Mouse (Mus musculus): ENCODE measurements around the gene Aptx. TPM values are rescaled to one million over a fixed set of nuclear protein-coding genes. Genes with fewer than 3 reads are reported as not detected.

Gene Aptx
- total and polyA plus RNA-seq, 2 experiments from 2014 or later, result 13.2 to 38.3 TPM

GRCm38 (mm10) chr4:40677132-40677531 lies 25.9 kb downstream of the Aptx start:
- no peak overlapping the region for H3K4me2 ChIP-seq (ENCODE audit: low read depth, low read length)
- ATAC-seq, result peak; percentile 71
- no peaks in the 10 kb centered on the region for H3K27me3 ChIP-seq (ENCODE audit: insufficient read depth, low read length)
- H3K27ac ChIP-seq, result no peak overlapping the region
- peak; percentile 64 for TF ChIP-seq CTCF (IDR thresholded peaks at IDR 0.05; ENCODE audit: low read depth)
- 40% methylated on average over 5 of the region's 5 CpGs for WGBS
- H3K9ac ChIP-seq (replicated peaks; ENCODE audit: low read length), result no peak overlapping the region; the same call in 1 of the 2 replicates
- DNase-seq (ENCODE audit: low spot score), result peak; percentile 57
- H3K9me3 ChIP-seq (ENCODE audit: low read length), result no peaks in the 10 kb centered on the region
- H3K4me1 ChIP-seq (ENCODE audit: insufficient read depth, low read length), result no peaks in the 10 kb centered on the region
- H3K4me3 ChIP-seq (ENCODE audit: low read length), result no peak overlapping the region
- H3K36me3 ChIP-seq (ENCODE audit: insufficient read depth, low read length), result no peaks in the 10 kb centered on the region

GRCm38 (mm10) chr4:40676338-40676737 lies 26.7 kb downstream of the Aptx start:
- H3K27me3 ChIP-seq (ENCODE audit: insufficient read depth, low read length), result no peaks in the 10 kb centered on the region
- H3K9me3 ChIP-seq (ENCODE audit: low read length), result no peaks in the 10 kb centered on the region
- H3K4me2 ChIP-seq (ENCODE audit: low read depth, low read length), result peak overlapping the region; percentile 38; the same call in 1 of the 2 replicates
- no peak for TF ChIP-seq CTCF (IDR thresholded peaks at IDR 0.05; ENCODE audit: low read depth)
- H3K9ac ChIP-seq (replicated peaks; ENCODE audit: low read length), result no peak overlapping the region
- 0 out of 2 replicates have a peak, but pooled peaks have one; percentile 13 for ATAC-seq
- WGBS, result 17% methylated on average over 14 of the region's 14 CpGs
- no peak for DNase-seq (ENCODE audit: low spot score)
- no peaks in the 10 kb centered on the region for H3K4me1 ChIP-seq (ENCODE audit: insufficient read depth, low read length)
- H3K27ac ChIP-seq, result no peak overlapping the region
- H3K36me3 ChIP-seq (ENCODE audit: insufficient read depth, low read length), result no peaks in the 10 kb centered on the region
- 0 out of 2 replicates have a peak overlapping the region, but pooled peaks have one; percentile 2 for H3K4me3 ChIP-seq (ENCODE audit: low read length)

DNA sequence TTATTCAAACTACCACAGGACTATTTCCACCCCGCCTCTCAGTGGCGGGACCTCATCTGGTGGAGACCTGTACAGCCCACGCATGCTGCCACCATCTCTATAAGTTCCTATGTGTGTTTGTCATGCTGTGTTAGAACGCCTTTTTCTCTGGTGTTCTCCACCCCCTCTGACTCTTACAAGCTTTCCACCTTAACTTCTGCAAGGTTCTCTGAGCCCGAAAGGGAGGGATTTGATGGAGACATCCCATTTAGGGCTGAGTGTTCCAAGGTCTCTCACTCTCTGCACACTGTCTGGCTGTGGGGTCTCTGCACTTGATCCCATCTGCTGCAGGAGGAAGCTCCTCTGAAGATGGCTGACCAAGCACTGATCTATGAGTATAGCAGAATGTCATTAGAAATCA lies 29.5 kb downstream of the Aptx start:
- H3K9me3 ChIP-seq (ENCODE audit: low read length), result no peaks in the 10 kb centered on the region
- no peak for TF ChIP-seq CTCF (IDR thresholded peaks at IDR 0.05; ENCODE audit: low read depth)
- no peaks in the 10 kb centered on the region for H3K4me1 ChIP-seq (ENCODE audit: insufficient read depth, low read length)
- H3K4me3 ChIP-seq (ENCODE audit: low read length), result no peak overlapping the region
- H3K36me3 ChIP-seq (ENCODE audit: insufficient read depth, low read length), result no peaks in the 10 kb centered on the region
- H3K27me3 ChIP-seq (ENCODE audit: insufficient read depth, low read length), result no peaks in the 10 kb centered on the region
- DNase-seq (ENCODE audit: low spot score) (no peak), ATAC-seq (no peak)
- H3K27ac ChIP-seq, result no peak overlapping the region
- 95% methylated on average over 5 of the region's 5 CpGs for WGBS
- no peak overlapping the region for H3K9ac ChIP-seq (replicated peaks; ENCODE audit: low read length)
- no peak overlapping the region for H3K4me2 ChIP-seq (ENCODE audit: low read depth, low read length)

DNA sequence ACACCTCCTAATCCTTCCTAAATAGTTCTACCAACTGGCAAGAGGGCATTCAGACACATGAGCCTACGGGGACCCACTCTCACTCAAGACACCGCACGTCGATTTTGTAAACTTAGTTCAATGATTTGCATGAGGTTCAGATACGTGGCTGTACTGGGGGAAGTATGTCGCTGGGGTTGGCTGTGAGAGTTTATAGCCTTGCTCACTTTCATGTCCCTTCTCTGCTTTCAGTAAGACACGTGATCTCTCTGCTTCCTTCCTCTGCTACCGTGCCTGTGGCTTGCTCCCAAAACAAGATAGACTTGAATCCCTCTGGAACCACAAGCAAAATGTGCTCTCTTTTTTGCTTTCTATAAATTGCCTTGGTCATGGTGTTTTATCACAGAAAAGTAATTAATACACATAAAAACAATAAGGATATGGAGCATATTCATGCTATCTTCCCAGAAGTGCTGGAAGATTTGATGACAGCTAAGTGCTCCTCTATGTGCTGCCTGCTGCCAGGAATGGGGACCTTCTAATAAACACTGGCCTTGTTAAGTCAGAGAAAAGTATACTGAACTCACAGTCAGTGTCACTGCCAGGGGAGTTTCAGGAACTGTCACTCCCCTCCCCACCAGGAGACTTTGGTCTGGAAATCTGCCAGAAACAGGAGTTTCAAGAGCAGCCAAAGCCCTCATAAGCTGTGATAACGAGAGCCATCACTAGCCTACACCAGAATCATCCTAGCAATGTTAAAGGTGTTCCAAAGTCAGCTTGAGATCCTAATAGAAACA lies 36.6 kb downstream of the Aptx start:
- no peak overlapping the region for H3K4me3 ChIP-seq (ENCODE audit: low read length)
- TF ChIP-seq CTCF (IDR thresholded peaks at IDR 0.05; ENCODE audit: low read depth), result no peak
- H3K4me1 ChIP-seq (ENCODE audit: insufficient read depth, low read length), result no peaks in the 10 kb centered on the region
- H3K27ac ChIP-seq, result no peak overlapping the region
- H3K9ac ChIP-seq (replicated peaks; ENCODE audit: low read length), result no peak overlapping the region
- H3K36me3 ChIP-seq (ENCODE audit: insufficient read depth, low read length), result no peaks in the 10 kb centered on the region
- ATAC-seq (no peak), DNase-seq (ENCODE audit: low spot score) (no peak)
- no peaks in the 10 kb centered on the region for H3K9me3 ChIP-seq (ENCODE audit: low read length)
- H3K27me3 ChIP-seq (ENCODE audit: insufficient read depth, low read length), result no peaks in the 10 kb centered on the region
- WGBS, result 86% methylated on average over 9 of the region's 9 CpGs
- no peak overlapping the region for H3K4me2 ChIP-seq (ENCODE audit: low read depth, low read length)

DNA sequence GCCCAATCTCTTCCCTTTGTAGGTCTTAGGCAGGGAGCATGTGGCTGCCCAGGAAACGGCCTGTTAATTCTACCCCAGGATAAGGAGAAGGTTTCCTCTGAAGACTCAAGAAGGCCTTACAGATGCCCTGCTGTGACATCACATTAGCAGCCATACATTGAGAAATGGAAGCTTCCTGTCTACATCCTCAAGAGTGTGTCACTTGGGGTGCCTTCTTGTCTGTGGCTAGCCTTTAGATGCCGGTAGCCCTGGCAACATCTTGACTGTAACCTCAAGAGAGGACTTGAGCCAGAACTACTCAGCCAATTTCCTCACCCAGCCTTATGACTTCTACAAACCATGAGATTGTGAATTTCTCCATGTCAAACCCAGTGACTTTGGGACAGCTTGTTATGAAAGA lies 51.9 kb downstream of the Aptx start:
- Histone ChIP-seq H3K9ac (replicated peaks; ENCODE audit: low read length) (no peak overlapping the region), H3K4me2 (ENCODE audit: low read depth, low read length) (no peak overlapping the region), H3K4me3 (ENCODE audit: low read length) (no peak overlapping the region), H3K9me3 (ENCODE audit: low read length) (no peaks in the 10 kb centered on the region), H3K4me1 (ENCODE audit: insufficient read depth, low read length) (no peaks in the 10 kb centered on the region), H3K27ac (no peak overlapping the region), H3K27me3 (ENCODE audit: insufficient read depth, low read length) (no peaks in the 10 kb centered on the region), H3K36me3 (ENCODE audit: insufficient read depth, low read length) (no peaks in the 10 kb centered on the region)
- DNase-seq (ENCODE audit: low spot score), result no peak
- TF ChIP-seq CTCF (IDR thresholded peaks at IDR 0.05; ENCODE audit: low read depth), result no peak
- WGBS, result 93% methylated on average over 2 of the region's 2 CpGs
- ATAC-seq, result no peak

DNA sequence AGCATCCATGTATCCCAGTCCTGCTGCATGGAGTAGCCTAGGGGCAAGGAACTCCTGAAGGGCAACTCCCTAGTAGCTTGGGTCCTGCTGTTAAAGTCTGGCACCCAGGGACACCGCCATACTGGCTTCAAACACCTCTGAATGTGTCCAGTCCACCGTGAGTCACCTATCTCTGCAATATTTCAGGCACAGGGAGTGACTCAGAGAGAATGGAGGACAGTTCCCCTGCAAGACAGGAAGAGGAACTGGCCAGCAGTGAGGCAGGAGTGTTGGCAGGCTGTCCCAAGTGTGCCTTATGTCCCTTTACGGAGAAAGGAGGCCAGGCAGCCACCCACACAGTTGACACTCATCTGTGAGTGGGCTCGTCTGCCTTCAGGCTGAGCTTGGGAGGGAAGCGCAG lies 53.9 kb downstream of the Aptx start:
- WGBS, result 77% methylated on average over 5 of the region's 5 CpGs
- ATAC-seq, result no peak

DNA sequence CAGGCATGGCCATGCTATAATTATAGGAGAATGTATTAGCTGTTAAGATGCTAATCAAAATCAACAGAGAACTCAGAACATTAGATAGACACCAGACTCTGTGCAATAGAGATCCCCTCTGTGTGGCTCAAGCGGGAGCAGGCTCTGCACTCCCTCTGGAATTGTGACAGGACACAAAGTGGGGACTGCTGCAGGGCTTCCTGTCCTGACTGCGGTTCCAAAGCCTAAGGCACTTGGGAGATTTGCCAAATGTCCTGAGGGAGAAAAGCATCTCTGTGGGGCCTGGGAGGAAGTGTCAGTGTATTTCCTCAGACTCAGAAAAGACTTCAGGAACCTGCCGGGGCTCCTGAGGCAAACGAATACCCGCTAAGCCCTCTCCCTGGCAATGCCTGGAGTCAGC lies 59.4 kb downstream of the Aptx start:
- H3K27ac ChIP-seq, result no peak overlapping the region
- DNase-seq (ENCODE audit: low spot score) (peak; percentile 52), ATAC-seq (no peak)
- H3K4me2 ChIP-seq (ENCODE audit: low read depth, low read length), result no peak overlapping the region
- H3K4me3 ChIP-seq (ENCODE audit: low read length), result no peak overlapping the region
- H3K36me3 ChIP-seq (ENCODE audit: insufficient read depth, low read length), result no peaks in the 10 kb centered on the region
- H3K27me3 ChIP-seq (ENCODE audit: insufficient read depth, low read length), result no peaks in the 10 kb centered on the region
- H3K9ac ChIP-seq (replicated peaks; ENCODE audit: low read length), result no peak overlapping the region
- no peak for TF ChIP-seq CTCF (IDR thresholded peaks at IDR 0.05; ENCODE audit: low read depth)
- WGBS, result 25% methylated on average over 5 of the region's 5 CpGs
- no peaks in the 10 kb centered on the region for H3K9me3 ChIP-seq (ENCODE audit: low read length)
- no peaks in the 10 kb centered on the region for H3K4me1 ChIP-seq (ENCODE audit: insufficient read depth, low read length)

More for the DNA sequence above, 53.9 kb downstream of the Aptx start:
- no peaks in the 10 kb centered on the region for H3K27me3 ChIP-seq (ENCODE audit: insufficient read depth, low read length)
- no peak for DNase-seq (ENCODE audit: low spot score)
- no peak overlapping the region for H3K4me2 ChIP-seq (ENCODE audit: low read depth, low read length)
- no peak overlapping the region for H3K9ac ChIP-seq (replicated peaks; ENCODE audit: low read length)
- no peaks in the 10 kb centered on the region for H3K36me3 ChIP-seq (ENCODE audit: insufficient read depth, low read length)
- H3K27ac ChIP-seq, result no peak overlapping the region
- H3K9me3 ChIP-seq (ENCODE audit: low read length), result no peaks in the 10 kb centered on the region
- TF ChIP-seq CTCF (IDR thresholded peaks at IDR 0.05; ENCODE audit: low read depth), result no peak
- no peak overlapping the region for H3K4me3 ChIP-seq (ENCODE audit: low read length)
- no peaks in the 10 kb centered on the region for H3K4me1 ChIP-seq (ENCODE audit: insufficient read depth, low read length)
